Mouse (Mus musculus) urinary bladder, postnatal 14 days (tissue): ENCODE measurements around the gene Glrx.
"Not testable (repeated sequence)": the region's sequence is repeated elsewhere in the genome, so short reads cannot be mapped to it uniquely, and the experiment has no call there.

Experiments
- DNase-seq: peaks from one replicate; pipeline ENCODE4 v3.0.0; 2021; ENCODE audit warnings: low spot score

Gene Glrx

GRCm38 (mm10) chr13:75835461-75835860 lies 4.2 kb upstream of the Glrx start:
- DNase-seq = no peak

- no peak for DNase-seq
Observed at GRCm38 (mm10) chr13:75838506-75838905, 1.2 kb upstream of the Glrx start.

GRCm38 (mm10) chr13:75840752-75841285 lies 1.2 kb downstream of the Glrx start:
- no peak for DNase-seq

GRCm38 (mm10) chr13:75841950-75842349 lies 2.3 kb downstream of the Glrx start:
- no peak for DNase-seq

GRCm38 (mm10) chr13:75843331-75843730 lies 3.7 kb downstream of the Glrx start:
- DNase-seq = no peak

- no peak for DNase-seq
Observed at GRCm38 (mm10) chr13:75843993-75844683, 4.5 kb downstream of the Glrx start.

- DNase-seq = no peak
Observed at GRCm38 (mm10) chr13:75844833-75845518, 5.3 kb downstream of the Glrx start.

- DNase-seq = no peak
Observed at GRCm38 (mm10) chr13:75845519-75846166, 6.0 kb downstream of the Glrx start.

GRCm38 (mm10) chr13:75847027-75847426 lies 7.4 kb downstream of the Glrx start:
- DNase-seq = no peak

GRCm38 (mm10) chr13:75852027-75852426 lies 12.4 kb downstream of the Glrx start:
- DNase-seq = no peak

- no peak for DNase-seq
Observed at GRCm38 (mm10) chr13:75853118-75853517, 13.4 kb downstream of the Glrx start.

- no peak for DNase-seq
Observed at GRCm38 (mm10) chr13:75859264-75859844, 19.7 kb downstream of the Glrx start.

GRCm38 (mm10) chr13:75865486-75866184 lies 26.0 kb downstream of the Glrx start:
- DNase-seq = no peak

GRCm38 (mm10) chr13:75867876-75868275 lies 28.2 kb downstream of the Glrx start:
- no peak for DNase-seq

GRCm38 (mm10) chr13:75874608-75875376 lies 35.1 kb downstream of the Glrx start:
- DNase-seq = no peak

GRCm38 (mm10) chr13:75876188-75876587 lies 36.5 kb downstream of the Glrx start:
- not testable (repeated sequence) for DNase-seq

GRCm38 (mm10) chr13:75876592-75876991 lies 36.9 kb downstream of the Glrx start:
- no peak for DNase-seq

- peak; percentile 20 for DNase-seq
Observed at GRCm38 (mm10) chr13:75877907-75878306, 38.2 kb downstream of the Glrx start.

GRCm38 (mm10) chr13:75879756-75880155 lies 40.1 kb downstream of the Glrx start:
- no peak for DNase-seq

GRCm38 (mm10) chr13:75880501-75880900 lies 40.8 kb downstream of the Glrx start:
- DNase-seq = no peak

GRCm38 (mm10) chr13:75883792-75884191 lies 44.1 kb downstream of the Glrx start:
- no peak for DNase-seq
